Mouse (Mus musculus) megakaryocyte, embryonic 14.5 days (primary cell): Measurements from ENCODE around the gene Wipi2. TPM values are rescaled to one million over a fixed set of nuclear protein-coding genes. Genes with fewer than 3 reads are reported as not detected.

Experiments
- H3K27me3 ChIP-seq: replicated peaks from 2 replicates; pipeline ENCODE3; 2012; ENCODE audit warnings: inconsistent platforms
- H3K36me3 ChIP-seq: replicated peaks from 2 replicates; pipeline ENCODE3; 2012; ENCODE audit warnings: low read length, inconsistent platforms, mixed read lengths
- H3K4me1 ChIP-seq: 2 replicates; pipeline ENCODE4 v1.6.1; 2012; ENCODE audit warnings: inconsistent platforms
- H3K4me3 ChIP-seq: replicated peaks from 2 replicates; pipeline ENCODE3; 2012; ENCODE audit warnings: moderate library complexity, mild to moderate bottlenecking, inconsistent platforms
- H3K9me3 ChIP-seq: 2 replicates; pipeline ENCODE4 v1.6.1; 2012; ENCODE audit warnings: inconsistent platforms
- FLI1 ChIP-seq: IDR thresholded peaks from 2 replicates; pipeline ENCODE4 v1.6.1; 2012; ENCODE audit warnings: low read length, inconsistent platforms, mixed read lengths
- GATA1 ChIP-seq: IDR thresholded peaks from 3 replicates; pipeline ENCODE4 v1.6.1; 2012; ENCODE audit warnings: mixed read lengths, low read length, inconsistent platforms, borderline replicate concordance
- polyA plus RNA-seq: library from polyadenylated mRNA; stranded (reverse); fragments of >175 nt; gene quantifications from 2 replicates; pipeline ENCODE4 v1.2.3, GENCODE M21; 2012; ENCODE audit warnings: low replicate concordance; ENCODE audit not compliant: insufficient read depth

The Wipi2 gene
- polyA plus RNA-seq, 1 experiment, result 4.7 TPM

DNA sequence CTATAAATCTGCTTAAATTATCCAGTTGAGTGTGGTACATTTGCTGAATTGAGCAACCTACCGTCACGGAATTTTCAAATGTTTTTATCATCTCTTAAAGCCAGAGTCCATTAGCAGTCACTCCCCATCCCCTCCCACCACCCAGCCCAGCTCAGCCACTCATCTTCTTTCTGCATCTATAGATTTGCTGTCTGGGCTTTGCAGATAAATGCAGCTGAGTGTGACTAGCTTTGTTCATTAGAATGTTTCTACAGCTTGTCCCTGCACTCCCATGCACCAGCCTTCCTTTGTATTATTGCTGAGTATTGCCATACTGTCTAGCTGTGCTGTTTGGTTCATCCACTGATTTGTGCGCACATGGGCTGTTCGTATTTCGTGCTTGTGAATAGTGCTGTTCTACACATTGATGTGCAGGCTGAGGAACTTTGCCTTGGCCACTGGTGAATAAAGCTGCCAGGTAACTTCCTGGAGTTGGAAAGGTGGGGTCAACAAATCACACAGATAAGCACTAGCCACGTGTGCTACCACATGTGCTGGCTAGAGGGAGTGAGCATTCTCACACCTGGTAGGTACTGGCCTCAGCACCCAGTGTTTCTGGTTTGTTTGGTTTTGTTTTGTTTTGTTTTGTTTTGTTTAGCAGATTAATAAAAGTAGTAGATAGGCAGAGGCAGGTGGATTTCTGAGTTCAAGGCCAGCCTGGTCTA lies 23.4 kb downstream of the Wipi2 start:
- Histone ChIP-seq H3K4me1 (peaks cover 22% of the 10 kb centered on the region), H3K4me3 (no peak overlapping the region), H3K9me3 (no peaks in the 10 kb centered on the region), H3K36me3 (peaks cover 64% of the 10 kb centered on the region), H3K27me3 (no peaks in the 10 kb centered on the region)
- TF ChIP-seq FLI1 (no peak), GATA1 (no peak)

DNA sequence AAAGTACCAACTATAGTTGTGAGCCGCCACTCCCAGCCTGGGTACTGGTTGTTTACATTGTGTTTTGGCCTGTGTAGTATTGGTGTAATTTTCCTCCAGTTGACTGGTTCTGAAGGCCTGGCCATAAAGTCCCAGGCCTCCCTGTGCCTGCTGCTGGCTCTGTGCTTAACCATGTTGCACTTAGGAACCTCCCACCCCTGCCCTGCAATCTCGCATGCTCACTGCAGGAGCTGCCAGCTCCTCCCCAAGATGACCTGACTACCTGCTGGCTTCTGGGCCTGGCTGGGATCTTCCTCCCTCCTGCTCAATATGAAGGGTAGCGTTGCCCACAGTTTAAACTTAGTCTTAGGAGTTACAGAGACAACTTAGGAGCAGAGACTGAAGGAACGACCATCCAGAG lies 24.8 kb downstream of the Wipi2 start:
- no peak overlapping the region for H3K4me3 ChIP-seq
- TF ChIP-seq GATA1, result no peak
- H3K9me3 ChIP-seq, result no peaks in the 10 kb centered on the region
- H3K27me3 ChIP-seq, result no peaks in the 10 kb centered on the region
- H3K36me3 ChIP-seq, result peaks cover 70% of the 10 kb centered on the region
- peaks cover 22% of the 10 kb centered on the region for H3K4me1 ChIP-seq

DNA sequence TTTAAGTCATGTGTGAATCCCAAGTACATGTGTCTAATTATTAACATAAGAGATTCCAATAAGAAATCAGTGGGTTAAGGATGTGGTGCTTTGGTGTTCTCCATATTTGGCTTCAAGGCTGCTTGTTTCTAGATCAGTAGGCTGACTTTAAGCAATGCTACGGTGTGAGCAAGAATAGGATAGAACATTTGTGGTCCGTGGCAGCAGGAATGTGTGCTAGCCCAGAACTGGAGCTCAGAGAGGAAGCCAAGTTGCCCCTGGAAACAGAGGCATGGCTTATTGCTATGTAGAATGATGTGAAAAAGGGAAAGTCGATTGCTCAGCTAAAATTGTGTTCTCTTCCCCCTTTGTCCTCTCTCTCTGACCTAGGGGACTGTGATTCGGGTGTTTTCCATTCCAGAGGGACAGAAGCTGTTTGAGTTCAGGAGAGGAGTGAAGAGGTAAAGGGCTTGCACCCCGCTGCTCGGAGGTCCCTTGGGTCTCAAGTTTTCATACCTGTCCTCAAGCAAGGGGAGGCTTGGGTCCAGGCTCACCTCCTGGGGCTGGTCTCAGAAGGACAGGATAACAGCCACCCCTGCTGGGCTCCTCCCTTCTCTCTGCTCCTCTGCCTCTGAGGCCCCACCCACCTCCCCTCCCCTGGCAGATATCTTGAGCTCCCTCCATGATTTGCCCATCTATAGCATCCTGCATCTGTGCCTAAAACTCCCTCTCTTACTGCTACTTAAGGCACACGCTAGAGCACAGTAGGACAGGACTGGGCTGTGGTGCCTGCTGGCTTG lies 33.3 kb downstream of the Wipi2 start:
- H3K27me3 ChIP-seq, result no peaks in the 10 kb centered on the region
- no peak for TF ChIP-seq GATA1
- no peak for TF ChIP-seq FLI1
- H3K36me3 ChIP-seq, result peaks cover 100% of the 10 kb centered on the region
- no peaks in the 10 kb centered on the region for H3K4me1 ChIP-seq
- no peaks in the 10 kb centered on the region for H3K9me3 ChIP-seq
- H3K4me3 ChIP-seq, result no peak overlapping the region

DNA sequence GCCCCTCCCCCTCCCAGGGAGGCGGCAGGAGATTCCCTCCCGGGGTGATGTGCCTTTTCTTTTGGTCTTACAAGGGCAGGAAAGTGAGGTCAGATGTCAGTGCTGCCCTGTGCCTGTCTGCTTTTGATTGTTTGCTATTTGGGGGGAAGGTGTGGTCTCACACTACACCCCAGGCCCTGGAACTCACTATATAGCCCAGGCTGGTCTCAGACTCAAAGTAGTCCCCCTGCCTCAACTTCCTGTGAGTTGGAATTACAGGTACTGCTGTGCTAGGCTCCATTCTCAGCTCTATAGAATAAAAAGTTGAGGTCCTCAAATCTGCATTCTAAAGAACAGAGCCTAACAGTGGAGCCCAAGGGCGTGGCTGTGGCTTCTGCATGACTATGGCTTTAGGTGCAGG lies 40.4 kb downstream of the Wipi2 start:
- Histone ChIP-seq H3K4me1 (peaks cover 19% of the 10 kb centered on the region), H3K27me3 (peaks cover under 1% of the 10 kb centered on the region), H3K4me3 (no peak overlapping the region), H3K36me3 (peaks cover 84% of the 10 kb centered on the region), H3K9me3 (no peaks in the 10 kb centered on the region)
- no peak for TF ChIP-seq FLI1
- no peak for TF ChIP-seq GATA1

DNA sequence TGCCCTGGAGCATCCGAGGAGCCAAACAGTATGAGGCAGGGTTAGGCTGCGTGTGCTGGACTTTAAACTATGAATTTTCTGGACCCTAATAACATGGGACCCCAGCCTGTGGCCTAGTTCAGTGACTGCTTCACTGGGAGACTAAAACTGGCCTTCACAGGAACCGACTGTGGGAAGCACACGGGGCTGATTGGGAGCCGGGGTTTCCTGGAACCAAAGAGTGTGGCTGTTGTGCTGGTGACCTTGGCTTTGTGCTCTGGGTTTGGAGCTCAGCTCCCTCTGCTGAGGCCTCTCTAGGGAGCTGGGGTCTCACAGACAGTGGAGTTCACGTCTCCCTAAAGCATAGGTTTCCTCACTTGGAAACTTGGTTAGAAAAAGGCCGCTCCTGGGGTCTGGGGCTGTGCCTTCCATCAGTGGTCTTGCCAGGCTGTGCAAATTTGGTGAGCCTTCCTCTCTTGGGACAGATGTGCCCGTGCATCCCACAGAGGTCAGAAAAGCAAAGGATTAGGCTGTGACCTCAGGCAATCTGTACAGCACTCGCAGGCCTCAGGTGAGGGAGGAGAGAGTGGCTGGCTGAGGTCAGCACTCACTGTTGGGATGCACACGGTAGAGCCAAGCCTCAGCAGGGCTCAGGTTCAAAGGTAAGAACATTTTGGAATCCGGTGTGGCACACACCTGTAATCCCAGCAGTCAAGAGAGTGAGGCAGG lies 41.2 kb downstream of the Wipi2 start:
- H3K4me1 ChIP-seq, result peaks cover 19% of the 10 kb centered on the region
- H3K27me3 ChIP-seq, result peaks cover 2% of the 10 kb centered on the region
- H3K4me3 ChIP-seq, result no peak overlapping the region
- TF ChIP-seq FLI1, result no peak
- no peak for TF ChIP-seq GATA1
- no peaks in the 10 kb centered on the region for H3K9me3 ChIP-seq
- H3K36me3 ChIP-seq, result peaks cover 76% of the 10 kb centered on the region

DNA sequence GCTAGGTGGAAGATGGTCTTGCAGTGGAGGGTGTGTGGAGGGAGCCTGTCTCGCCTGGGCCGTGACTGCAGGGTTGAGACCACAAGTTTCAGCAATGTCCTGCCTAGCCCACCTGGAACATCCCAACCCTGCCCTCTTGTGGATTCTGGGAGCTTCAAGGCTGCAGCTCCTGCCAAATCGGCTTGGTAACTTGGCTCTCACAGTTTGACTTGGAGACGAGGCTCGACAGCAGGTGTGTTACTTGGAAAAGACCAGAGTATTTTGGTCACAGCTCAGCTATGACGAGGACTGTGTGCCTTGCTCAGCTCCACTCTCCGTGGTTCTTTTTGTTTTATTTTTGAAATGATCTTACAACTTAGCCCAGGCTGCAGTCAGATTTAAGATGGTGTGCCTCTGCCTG lies 42.2 kb downstream of the Wipi2 start:
- TF ChIP-seq GATA1 (no peak), FLI1 (no peak)
- no peak overlapping the region for H3K4me3 ChIP-seq
- no peaks in the 10 kb centered on the region for H3K9me3 ChIP-seq
- peaks cover 9% of the 10 kb centered on the region for H3K27me3 ChIP-seq
- peaks cover 19% of the 10 kb centered on the region for H3K4me1 ChIP-seq
- H3K36me3 ChIP-seq, result peaks cover 66% of the 10 kb centered on the region

DNA sequence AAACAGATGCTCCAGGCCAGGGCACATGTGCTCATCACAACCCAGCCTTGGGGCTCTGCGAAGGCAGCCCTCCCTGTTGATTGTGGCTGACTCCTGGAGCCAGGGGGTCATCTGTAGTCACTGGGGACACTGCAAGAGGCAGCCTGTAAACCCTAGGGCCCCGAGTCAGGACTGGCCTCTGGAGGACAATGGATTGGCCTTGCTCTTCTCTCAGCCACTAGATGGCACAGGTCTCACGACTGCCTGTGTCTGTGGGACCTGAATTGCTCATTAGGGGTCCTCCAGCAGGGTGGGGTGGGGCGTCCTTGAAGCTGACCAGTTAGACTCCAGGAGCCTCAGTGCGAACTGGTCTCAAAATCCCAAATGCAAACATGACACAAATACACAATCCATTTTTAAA lies 45.6 kb downstream of the Wipi2 start:
- H3K36me3 ChIP-seq, result peaks cover 32% of the 10 kb centered on the region
- no peak overlapping the region for H3K4me3 ChIP-seq
- no peaks in the 10 kb centered on the region for H3K9me3 ChIP-seq
- no peak for TF ChIP-seq FLI1
- no peak for TF ChIP-seq GATA1
- peaks cover 9% of the 10 kb centered on the region for H3K27me3 ChIP-seq
- peaks cover 9% of the 10 kb centered on the region for H3K4me1 ChIP-seq

DNA sequence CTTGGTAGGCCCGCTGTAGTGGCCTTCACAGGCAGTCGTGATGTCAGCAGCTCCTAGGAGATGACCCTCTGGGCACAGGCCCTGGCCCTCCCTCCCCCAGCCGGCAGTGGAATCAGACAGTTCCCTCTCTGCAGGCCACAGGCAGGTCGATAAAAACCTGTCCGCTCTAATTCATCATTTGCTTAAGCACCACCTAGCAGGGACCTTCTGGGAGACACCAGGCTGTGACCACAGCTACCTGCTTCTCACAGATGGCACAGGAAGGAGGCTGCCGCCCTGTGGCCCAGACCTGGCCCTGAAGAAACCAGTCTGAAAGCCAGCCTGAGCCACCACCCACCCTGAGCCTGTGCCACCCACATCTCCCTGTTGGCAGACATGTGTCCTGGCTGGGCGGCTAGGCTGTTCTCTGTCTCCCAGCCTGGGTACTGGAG lies 50.7 kb downstream of the Wipi2 start:
- Histone ChIP-seq H3K27me3 (peaks cover 19% of the 10 kb centered on the region), H3K4me3 (no peak overlapping the region), H3K9me3 (peaks cover 17% of the 10 kb centered on the region), H3K4me1 (no peaks in the 10 kb centered on the region), H3K36me3 (no peaks in the 10 kb centered on the region)
- TF ChIP-seq GATA1 (no peak), FLI1 (no peak)

DNA sequence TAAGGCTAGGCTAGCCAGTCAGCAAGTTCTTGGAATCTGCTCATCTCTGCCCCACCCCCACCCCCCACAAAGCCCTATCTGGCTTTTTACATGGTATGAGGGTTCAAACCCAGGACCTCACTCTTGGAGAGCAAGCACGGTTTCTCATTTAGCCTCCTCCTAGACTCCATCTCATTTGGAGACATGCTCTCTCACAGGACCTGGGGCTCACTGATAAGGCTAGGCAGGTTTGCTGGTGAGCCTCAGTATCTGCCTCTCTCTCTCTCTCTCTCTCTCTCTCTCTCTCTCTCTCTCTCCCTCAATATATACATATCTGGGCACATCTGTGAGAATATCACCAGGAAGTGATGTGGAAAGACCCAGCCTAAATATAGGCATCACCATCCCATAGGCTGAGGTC lies 51.6 kb downstream of the Wipi2 start:
- no peaks in the 10 kb centered on the region for H3K36me3 ChIP-seq
- H3K4me3 ChIP-seq, result no peak overlapping the region
- no peaks in the 10 kb centered on the region for H3K4me1 ChIP-seq
- TF ChIP-seq FLI1 (no peak), GATA1 (no peak)
- peaks cover 18% of the 10 kb centered on the region for H3K27me3 ChIP-seq
- peaks cover 19% of the 10 kb centered on the region for H3K9me3 ChIP-seq

DNA sequence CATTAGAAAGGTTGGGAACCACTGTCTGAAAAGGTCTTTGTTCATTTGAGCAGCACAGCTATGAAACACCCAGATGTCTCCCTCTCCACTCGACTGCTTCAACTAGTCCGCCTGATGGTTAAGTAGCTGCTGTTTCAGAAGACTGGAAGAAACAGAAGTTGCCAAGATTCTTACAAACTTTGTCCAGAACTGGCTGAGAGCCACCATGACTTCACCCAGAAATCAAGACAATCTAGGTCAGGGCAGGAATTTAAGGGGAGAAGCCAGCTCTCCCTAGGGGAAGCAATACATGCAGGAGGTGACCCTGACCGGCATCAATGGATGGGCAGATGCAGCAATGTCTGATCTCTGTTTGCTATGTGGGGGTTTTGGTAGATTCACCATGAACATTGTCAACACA lies 54.4 kb downstream of the Wipi2 start:
- Histone ChIP-seq H3K36me3 (no peaks in the 10 kb centered on the region), H3K27me3 (peaks cover 23% of the 10 kb centered on the region), H3K4me1 (no peaks in the 10 kb centered on the region), H3K4me3 (no peak overlapping the region), H3K9me3 (peaks cover 22% of the 10 kb centered on the region)
- TF ChIP-seq GATA1 (no peak), FLI1 (no peak)
